Mouse (Mus musculus): ENCODE measurements around the gene Umodl1.

- no peak for TF ChIP-seq POLR2A (IDR thresholded peaks at IDR 0.05; ENCODE audit: control insufficient read depth in 1 of 2, insufficient read depth in 1 of 2, low read depth in 1 of 2, low read length in 2 of 2, poor library complexity in 1 of 2)
- TF ChIP-seq GATA1 (IDR thresholded peaks at IDR 0.05; ENCODE audit: low read depth, low read length) = no peak
- no peak for TF ChIP-seq CTCF (IDR thresholded peaks at IDR 0.05 in 2 of 3, conservative IDR thresholded peaks at IDR 0.05 in 1 of 3; ENCODE audit: control insufficient read depth in 1 of 3, insufficient read depth in 1 of 3, low read depth in 2 of 3, low read length in 3 of 3, poor library complexity in 1 of 3, severe bottlenecking in 1 of 3)
- TF ChIP-seq TCF12 (IDR thresholded peaks at IDR 0.05; ENCODE audit: low read depth, low read length) = no peak
- TF ChIP-seq USF2 (IDR thresholded peaks at IDR 0.05; ENCODE audit: borderline replicate concordance in 1 of 2, insufficient read depth in 1 of 2, low read depth in 1 of 2, low read length in 2 of 2) = no peak
- TF ChIP-seq CHD2 (IDR thresholded peaks at IDR 0.05; ENCODE audit: low read length) = no peak
- TF ChIP-seq USF1 (IDR thresholded peaks at IDR 0.05; ENCODE audit: low read depth, low read length) = no peak
- no peak for TF ChIP-seq TBP (IDR thresholded peaks at IDR 0.05; ENCODE audit: low read depth, low read length)
- no peak for TF ChIP-seq MEF2A (IDR thresholded peaks at IDR 0.05; ENCODE audit: extremely low read depth, insufficient replicate concordance, low read depth, low read length, poor library complexity, severe bottlenecking)
- TF ChIP-seq ZMIZ1 (IDR thresholded peaks at IDR 0.05; ENCODE audit: low read depth, low read length) = no peak
Measured at GRCm38 (mm10) chr17:31037331-31037730, 82.9 kb downstream of the Umodl1 start.

Data from MEL (cell line).